Mouse (Mus musculus) mammary gland, adult 2 months (tissue): ENCODE data around the gene Pofut2. TPM values are rescaled to one million over a fixed set of nuclear protein-coding genes. Genes with fewer than 3 reads are reported as not detected.

Experiments
- polyA plus RNA-seq: library from polyadenylated mRNA; depleted of rRNA; stranded (reverse); fragments of >200 nt; gene quantifications from 2 replicates; pipeline ENCODE4 v1.2.3, GENCODE M21; 2012; ENCODE audit warnings: low replicate concordance; rRNA removed

Pofut2 gene
- 65.4 and 78.7 TPM in 2 replicates for polyA plus RNA-seq

DNA sequence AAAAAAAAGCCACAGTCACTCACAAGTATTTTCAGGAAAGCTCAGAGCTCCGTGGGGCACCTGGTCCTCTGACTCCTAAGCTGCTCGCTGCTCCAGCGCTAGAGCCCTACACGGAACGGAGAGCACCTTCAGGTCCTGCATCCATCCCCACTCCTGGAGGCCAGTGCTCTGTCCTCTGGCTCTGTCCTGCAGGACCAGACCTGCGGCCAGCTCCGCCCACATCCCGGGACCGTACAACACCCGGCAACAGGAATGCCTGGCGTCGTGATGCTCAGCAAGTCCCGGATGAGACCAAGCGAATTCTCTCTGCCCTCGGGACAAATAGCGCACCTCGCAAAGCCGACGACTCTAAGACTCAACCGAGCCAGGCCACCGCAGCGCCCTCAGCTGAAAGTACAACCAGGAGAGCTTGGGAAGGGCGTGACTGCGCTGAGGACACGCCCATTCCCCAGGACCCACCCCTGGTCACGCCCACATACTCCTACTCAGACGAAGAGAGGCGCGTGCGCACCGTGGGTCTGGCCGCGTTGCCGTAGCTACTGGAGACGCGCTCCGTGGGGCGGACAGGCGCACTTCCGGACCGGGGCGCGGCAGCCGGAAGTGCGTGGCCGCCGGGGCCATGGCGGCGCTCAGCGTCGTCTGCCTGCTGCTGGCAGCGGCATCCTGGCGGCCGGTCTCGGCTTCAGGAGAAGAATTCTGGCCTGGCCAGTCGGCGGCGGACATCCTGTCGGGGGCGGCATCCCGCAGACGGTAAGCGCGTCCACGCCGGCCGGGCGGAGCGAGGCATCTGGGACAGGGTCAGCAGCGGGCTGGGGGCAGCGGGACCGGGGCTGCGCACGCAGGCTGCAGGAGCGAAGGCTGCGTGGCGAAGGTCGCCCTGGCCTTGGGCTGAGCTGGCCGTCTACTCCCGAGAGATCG is at the start of gene Pofut2:
Pofut2 (plus strand) TSS at position 515 of the 918 bp plus-strand sequence.

Other genes with a start within 250 kb of the Pofut2 start
- 111 and 134 TPM in 2 replicates for gene Slc19a1, start 227.0 kb upstream of the Pofut2 start, polyA plus RNA-seq
- 69.0 and 137 TPM in 2 replicates for gene Col18a1, start 92.7 kb upstream of the Pofut2 start, polyA plus RNA-seq
- 7.3 and 9.4 TPM in 2 replicates for gene Adarb1, start 159.1 kb downstream of the Pofut2 start, polyA plus RNA-seq